Mouse (Mus musculus) inflammation-experienced regulatory T-cells (primary cell): ENCODE results near the gene Siah3. TPM values are rescaled to one million over a fixed set of nuclear protein-coding genes. Genes with fewer than 3 reads are reported as not detected.

Source experiments
- polyA plus RNA-seq, 2 experiments: library from polyadenylated mRNA; unstranded; fragments of 100-300 nt; shearing (Covaris generic); gene quantifications; one replicate each; pipeline ENCODE4 v1.2.1; 2017

Gene Siah3
- polyA plus RNA-seq, result under 1 TPM in 1 of 2 experiments, not detected in 1; 0.80 TPM

DNA sequence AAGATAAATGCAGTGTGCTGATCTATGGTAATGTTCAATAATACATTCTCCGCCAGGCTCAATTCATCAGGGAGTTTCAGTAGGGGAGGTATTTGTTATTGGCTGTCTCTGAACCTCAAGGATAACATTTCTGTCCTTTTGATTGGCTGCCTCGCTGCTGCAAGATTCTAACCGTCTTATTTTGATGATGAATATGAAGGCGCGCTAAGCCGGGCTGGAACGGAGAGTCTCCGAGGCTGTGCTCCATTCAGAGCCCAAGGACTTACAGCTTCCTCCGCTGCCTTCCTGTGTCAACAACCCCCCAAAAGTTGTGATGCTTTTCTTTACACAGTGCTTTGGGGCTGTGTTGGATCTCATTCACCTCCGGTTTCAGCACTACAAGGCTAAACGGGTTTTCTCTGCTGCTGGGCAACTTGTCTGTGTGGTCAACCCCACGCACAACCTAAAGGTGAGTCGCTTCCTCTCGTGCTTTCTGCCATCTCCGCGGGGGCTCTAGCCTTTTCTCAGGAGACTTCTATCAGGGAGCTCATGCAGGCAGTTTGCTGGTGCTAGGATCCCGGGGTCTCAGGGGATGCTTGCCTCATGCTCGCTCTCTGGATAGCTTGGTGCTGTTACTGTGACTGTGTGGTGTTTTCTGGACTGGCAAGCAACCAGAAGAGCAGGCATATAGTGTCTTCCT, at the start of gene Siah3:
Siah3 (plus strand) TSS at position 240 of the 679 bp plus-strand sequence.

Other genes with a start within 250 kb of the Siah3 start
- gene Cpb2, start 213.7 kb upstream of the Siah3 start, polyA plus RNA-seq, result not detected
- 10 to 100 TPM; 38.0 to 47.7 TPM for gene Zc3h13, start 171.6 kb upstream of the Siah3 start, polyA plus RNA-seq
- gene Spert, start 137.1 kb downstream of the Siah3 start, polyA plus RNA-seq, result not detected
- gene Erich6b, start 186.3 kb downstream of the Siah3 start, polyA plus RNA-seq, result 1 to 10 TPM in 1 of 2 experiments, under 1 TPM in 1; 0.18 to 1.8 TPM